Mouse (Mus musculus) hindbrain, embryonic 11.5 days (tissue): ENCODE results near the gene Cfd. TPM values are rescaled to one million over a fixed set of nuclear protein-coding genes. Genes with fewer than 3 reads are reported as not detected.

Source experiments
- ATAC-seq: fragments of 200-750 bp; cut with Nextera tagmentation; 2 replicates; pipeline ENCODE4 v1.8.0; 2017; ENCODE audit warnings: mild to moderate bottlenecking, moderate TSS enrichment, moderate library complexity; ENCODE audit not compliant: low FRiP score
- DNase-seq: peaks from one replicate; pipeline ENCODE4 v3.0.0-alpha.2; 2015; ENCODE audit warnings: low spot score
- H3K27ac ChIP-seq: fragments of 300-500 bp; sonication (generic); 2 replicates; pipeline ENCODE4 v1.5.1; 2014; ENCODE audit warnings: mild to moderate bottlenecking, low read depth, low read length
- H3K27me3 ChIP-seq: fragments of 300-500 bp; sonication (generic); 2 replicates; pipeline ENCODE4 v1.6.1; 2014; ENCODE audit warnings: mild to moderate bottlenecking, low read length, moderate library complexity, mixed read lengths; ENCODE audit not compliant: control insufficient read depth, insufficient read depth
- H3K36me3 ChIP-seq: fragments of 300-500 bp; sonication (generic); 2 replicates; pipeline ENCODE4 v1.6.1; 2014; ENCODE audit warnings: mild to moderate bottlenecking, low read length, moderate library complexity, mixed read lengths; ENCODE audit not compliant: control insufficient read depth, insufficient read depth
- H3K4me1 ChIP-seq: fragments of 300-500 bp; sonication (generic); replicated peaks from 2 replicates; pipeline ENCODE4 v1.6.1; 2014; ENCODE audit warnings: low read length, mixed read lengths; ENCODE audit not compliant: control insufficient read depth, insufficient read depth
- H3K4me2 ChIP-seq: fragments of 300-500 bp; sonication (generic); replicated peaks from 2 replicates; pipeline ENCODE4 v1.6.1; 2014; ENCODE audit warnings: mild to moderate bottlenecking, low read depth, low read length
- H3K4me3 ChIP-seq: fragments of 300-500 bp; sonication (generic); 2 replicates; pipeline ENCODE4 v1.5.1; 2014; ENCODE audit warnings: low read depth, low read length
- H3K9ac ChIP-seq: fragments of 300-500 bp; sonication (generic); 2 replicates; pipeline ENCODE4 v1.6.1; 2014; ENCODE audit warnings: low read depth, low read length
- H3K9me3 ChIP-seq: fragments of 300-500 bp; sonication (generic); 2 replicates; pipeline ENCODE4 v1.6.1; 2016; ENCODE audit warnings: low read length; ENCODE audit not compliant: control insufficient read depth
- WGBS: fragments of 180-500 bp; shearing (Covaris S2); extraction: QIAGEN DNeasy Blood & Tissue Kit; methylation state at CpG from one replicate; pipeline ENCODE4 v1.1.7; 2014; 5-methylcytosine and 5-hydroxymethylcytosine counted together
- polyA plus RNA-seq: library from polyadenylated mRNA; unstranded; fragments of >200 nt; fragmentation: Nextera tagmentation; extraction: Ambion mirVana; gene quantifications from 2 replicates; pipeline ENCODE4 v1.2.1, GENCODE M21; 2014

Cfd gene
- polyA plus RNA-seq, 1 experiment from 2014 or later, result not detected

DNA sequence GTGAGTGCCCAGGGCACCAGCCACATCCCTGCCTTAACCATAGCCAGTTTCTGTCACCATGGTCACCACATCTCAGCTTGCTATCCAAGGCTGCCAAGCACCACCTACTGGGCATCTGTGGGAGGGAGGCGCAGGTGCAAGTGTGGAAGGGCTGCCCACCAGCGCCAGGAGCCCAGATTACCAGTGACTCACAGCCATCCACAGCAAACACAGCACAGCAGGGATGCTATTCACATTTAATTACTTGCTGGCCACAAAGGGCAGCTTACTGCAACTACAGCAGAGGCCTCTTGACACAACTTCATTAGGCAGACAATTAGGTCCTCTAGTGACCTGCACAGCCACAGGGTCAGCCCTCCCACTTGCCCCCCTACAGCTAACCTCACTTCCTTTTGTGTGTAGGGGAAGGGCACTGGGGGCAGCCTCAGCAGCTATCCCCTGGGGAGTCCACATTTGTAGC, 10.3 kb downstream of the Cfd start:
- peak; percentile 54 for DNase-seq
- 15% methylated on average over 2 of the region's 2 CpGs for WGBS

DNA sequence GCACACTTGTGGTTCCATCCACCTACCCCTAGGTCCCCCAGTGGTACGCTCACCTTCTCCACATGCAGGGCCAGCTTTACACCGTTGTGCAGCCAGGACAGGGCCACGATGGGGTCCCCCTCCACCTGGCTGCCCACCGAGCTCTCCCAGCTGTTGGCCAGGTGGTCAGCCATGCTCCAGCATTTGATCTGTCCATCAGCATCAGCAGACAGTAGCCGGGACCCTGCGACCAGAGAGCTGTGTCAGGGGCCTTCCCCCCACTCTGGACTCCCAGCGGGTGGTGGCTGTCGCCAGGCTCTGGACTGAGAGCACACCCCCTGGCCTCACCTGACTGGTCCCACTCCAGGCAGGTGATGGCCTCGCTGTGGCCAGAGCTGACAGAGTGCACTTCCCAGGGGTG, 16.1 kb downstream of the Cfd start:
- Histone ChIP-seq H3K4me1 (no peaks in the 10 kb centered on the region), H3K27me3 (no peaks in the 10 kb centered on the region; the same call in 1 of the 2 replicates), H3K4me3 (no peak overlapping the region), H3K36me3 (peaks cover 3% of the 10 kb centered on the region; the same call in 1 of the 2 replicates), H3K4me2 (no peak overlapping the region), H3K9ac (no peak overlapping the region), H3K9me3 (no peaks in the 10 kb centered on the region), H3K27ac (no peak overlapping the region)
- no peak for DNase-seq
- 90% methylated on average over 9 of the region's 9 CpGs for WGBS
- ATAC-seq, result no peak

More for the DNA sequence above, 10.3 kb downstream of the Cfd start:
- no peaks in the 10 kb centered on the region for H3K9me3 ChIP-seq
- H3K27me3 ChIP-seq, result peaks cover 4% of the 10 kb centered on the region; the same call in 1 of the 2 replicates
- peaks cover 7% of the 10 kb centered on the region for H3K4me1 ChIP-seq
- peaks cover 3% of the 10 kb centered on the region; the same call in 1 of the 2 replicates for H3K36me3 ChIP-seq
- H3K4me3 ChIP-seq, result no peak overlapping the region
- ATAC-seq, result peak; percentile 55
- no peak overlapping the region for H3K4me2 ChIP-seq
- 0 out of 2 replicates have a peak overlapping the region, but pooled peaks have one; percentile 36 for H3K27ac ChIP-seq
- 0 out of 2 replicates have a peak overlapping the region, but pooled peaks have one; percentile 23 for H3K9ac ChIP-seq

DNA sequence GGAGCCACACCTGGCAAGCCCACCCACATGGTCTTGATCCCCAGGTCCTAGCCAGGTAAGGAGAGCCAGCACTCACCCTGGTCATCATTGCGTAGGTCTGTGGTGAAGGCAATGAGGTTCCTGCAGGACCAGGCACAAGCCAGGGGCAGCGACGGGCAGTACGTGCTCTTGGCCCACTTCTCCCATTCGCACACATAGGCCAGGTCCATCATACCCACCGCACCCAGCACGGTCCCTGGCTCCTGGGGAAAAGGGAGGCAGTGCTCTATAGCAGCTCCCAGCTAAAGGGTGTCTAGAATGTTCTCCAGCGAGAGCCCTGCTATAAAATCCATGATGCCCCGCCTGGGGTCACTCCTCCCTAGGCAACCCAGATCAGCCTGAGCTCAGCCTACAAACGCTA, 16.8 kb downstream of the Cfd start:
- H3K27me3 ChIP-seq, result no peaks in the 10 kb centered on the region; the same call in 1 of the 2 replicates
- H3K4me3 ChIP-seq, result no peak overlapping the region
- no peaks in the 10 kb centered on the region for H3K4me1 ChIP-seq
- no peak overlapping the region for H3K4me2 ChIP-seq
- WGBS, result 95% methylated on average over 10 of the region's 10 CpGs
- peaks cover 3% of the 10 kb centered on the region; the same call in 1 of the 2 replicates for H3K36me3 ChIP-seq
- no peak for DNase-seq
- no peaks in the 10 kb centered on the region for H3K9me3 ChIP-seq
- ATAC-seq, result no peak
- no peak overlapping the region for H3K27ac ChIP-seq
- no peak overlapping the region for H3K9ac ChIP-seq

DNA sequence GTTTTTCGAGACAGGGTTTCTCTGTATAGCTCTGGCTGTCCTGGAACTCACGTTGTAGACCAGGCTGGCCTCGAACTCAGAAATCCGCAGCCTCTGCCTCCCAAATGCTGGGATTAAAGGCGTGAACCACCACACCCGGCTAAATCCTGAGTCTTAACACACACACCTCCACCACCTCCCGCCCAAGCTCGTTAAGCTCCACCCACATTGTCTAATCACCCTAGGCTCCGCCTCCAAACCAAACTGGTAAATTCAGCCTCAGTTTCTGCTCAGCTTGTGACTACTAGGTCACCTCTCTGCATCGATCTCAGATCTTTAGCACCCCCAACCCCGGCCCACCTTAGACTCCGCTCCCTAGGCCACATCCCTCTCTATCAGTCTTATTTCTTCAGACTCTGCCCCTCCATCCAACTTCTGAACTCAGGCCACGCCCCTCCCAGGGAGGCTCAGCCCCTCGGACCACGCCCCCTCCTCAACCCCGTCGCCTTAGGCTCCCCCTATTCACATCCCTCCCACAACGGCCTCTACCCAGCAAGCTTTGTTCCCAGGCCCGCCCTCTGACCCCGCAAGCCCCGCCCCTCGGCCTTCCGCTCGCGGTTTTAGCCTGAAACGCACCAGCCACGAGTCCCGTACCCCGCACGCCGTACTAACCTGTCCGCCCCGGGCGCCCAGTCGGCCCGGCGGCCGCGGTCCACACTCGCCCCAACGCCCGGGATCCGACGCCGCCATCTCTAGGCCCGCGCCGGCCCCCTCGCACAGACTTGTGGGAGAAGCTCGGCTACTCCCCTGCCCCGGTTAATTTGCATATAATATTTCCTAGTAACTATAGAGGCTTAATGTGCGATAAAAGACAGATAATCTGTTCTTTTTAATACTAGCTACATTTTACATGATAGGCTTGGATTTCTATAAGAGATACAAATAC, 17.8 kb downstream of the Cfd start, which contains the start of gene Med16:
TSS of gene Med16 (minus strand) at position 757 of the 925 bp plus-strand sequence.
- DNase-seq (peak; percentile 97), ATAC-seq (peak; percentile 95)
- H3K27ac ChIP-seq, result peak within 1 kb of the TSS; percentile 96
- peak within 1 kb of the TSS; percentile 85 for H3K9ac ChIP-seq
- H3K27me3 ChIP-seq, result no peaks in the 10 kb centered on the region
- H3K4me2 ChIP-seq, result peak within 1 kb of the TSS; percentile 42
- H3K4me1 ChIP-seq, result no peaks in the 10 kb centered on the region
- no peaks in the 10 kb centered on the region for H3K36me3 ChIP-seq
- 2% methylated on average over 52 of the region's 52 CpGs for WGBS
- H3K4me3 ChIP-seq, result peak within 1 kb of the TSS; percentile 65
- no peaks in the 10 kb centered on the region for H3K9me3 ChIP-seq

DNA sequence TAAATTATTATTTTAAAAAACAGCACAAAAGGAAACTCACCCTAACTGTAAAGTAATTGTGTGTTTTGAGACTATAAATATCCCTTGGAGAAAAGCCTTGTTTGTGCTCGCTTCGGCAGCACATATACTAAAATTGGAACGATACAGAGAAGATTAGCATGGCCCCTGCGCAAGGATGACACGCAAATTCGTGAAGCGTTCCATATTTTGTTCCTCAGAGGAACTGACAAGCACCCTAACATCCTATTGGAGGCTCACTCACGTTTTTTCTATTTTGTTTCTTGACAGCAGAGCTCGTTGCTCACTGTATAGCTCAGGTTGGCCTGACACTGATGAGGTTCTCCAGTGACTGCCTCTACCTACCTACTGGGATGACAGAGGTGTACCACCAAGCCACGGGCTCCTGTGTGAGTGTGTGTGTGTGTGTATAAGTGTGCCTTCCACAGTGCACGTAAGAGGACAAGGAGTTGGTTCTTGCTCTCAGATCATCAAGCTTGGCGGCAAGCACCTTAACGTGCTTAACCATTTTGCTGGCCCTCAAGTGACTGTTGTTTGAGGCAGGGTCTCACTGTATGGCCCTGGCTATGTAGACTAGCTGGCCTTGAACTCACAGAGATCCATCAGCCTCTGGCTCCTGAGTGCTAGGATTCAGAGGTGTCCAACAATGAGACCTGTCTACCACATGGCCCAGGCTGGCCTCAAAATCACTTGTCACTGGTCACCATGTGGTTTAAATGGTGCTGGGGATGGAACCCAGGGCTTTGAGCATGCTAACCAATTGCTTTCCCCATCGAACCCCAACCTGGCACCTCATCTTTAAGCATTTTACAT, 18.7 kb downstream of the Cfd start:
- Histone ChIP-seq H3K36me3 (no peaks in the 10 kb centered on the region), H3K4me2 (no peak overlapping the region; the same call in 1 of the 2 replicates), H3K4me1 (no peaks in the 10 kb centered on the region), H3K9ac (no peak overlapping the region; the same call in 1 of the 2 replicates), H3K4me3 (no peak overlapping the region), H3K27ac (peak overlapping the region; percentile 96), H3K27me3 (no peaks in the 10 kb centered on the region), H3K9me3 (no peaks in the 10 kb centered on the region)
- DNase-seq (peak; percentile 57), ATAC-seq (peak; percentile 60; the same call in 1 of the 2 replicates)
- WGBS, result 24% methylated on average over 14 of the region's 14 CpGs

DNA sequence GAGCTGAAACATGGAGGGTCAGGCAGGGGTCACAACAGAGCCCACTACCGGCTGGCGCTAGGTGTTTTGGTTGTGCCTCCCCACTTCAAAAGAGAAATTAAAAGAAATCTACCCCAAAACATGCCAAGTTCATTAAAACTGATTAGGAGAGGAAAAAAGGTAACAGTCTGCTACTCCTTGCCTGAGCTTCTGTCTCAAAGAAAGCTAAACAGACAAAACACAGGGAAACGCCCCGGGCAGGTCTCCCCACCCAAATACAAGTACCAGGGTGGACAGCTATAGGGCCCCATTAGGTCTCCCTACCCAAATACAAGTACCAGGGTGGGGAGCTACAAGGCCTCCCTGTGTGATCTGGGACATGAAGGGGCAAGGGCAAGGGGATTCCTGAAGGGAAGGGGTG, 19.9 kb downstream of the Cfd start, which contains the start of gene Gm26602:
TSS of gene Gm26602 (plus strand) at position 301 of the 400 bp plus-strand sequence.
- ATAC-seq (no peak), DNase-seq (no peak)
- Histone ChIP-seq H3K27me3 (no peaks in the 10 kb centered on the region), H3K4me2 (no peak within 1 kb of the TSS), H3K4me1 (0 out of 2 replicates have a peak, but pooled peaks cover 4% of the 10 kb centered on the region), H3K27ac (no peak within 1 kb of the TSS), H3K9ac (no peak within 1 kb of the TSS), H3K36me3 (no peaks in the 10 kb centered on the region), H3K4me3 (no peak within 1 kb of the TSS), H3K9me3 (no peaks in the 10 kb centered on the region)
- WGBS, result 92% methylated on average over 4 of the region's 4 CpGs

DNA sequence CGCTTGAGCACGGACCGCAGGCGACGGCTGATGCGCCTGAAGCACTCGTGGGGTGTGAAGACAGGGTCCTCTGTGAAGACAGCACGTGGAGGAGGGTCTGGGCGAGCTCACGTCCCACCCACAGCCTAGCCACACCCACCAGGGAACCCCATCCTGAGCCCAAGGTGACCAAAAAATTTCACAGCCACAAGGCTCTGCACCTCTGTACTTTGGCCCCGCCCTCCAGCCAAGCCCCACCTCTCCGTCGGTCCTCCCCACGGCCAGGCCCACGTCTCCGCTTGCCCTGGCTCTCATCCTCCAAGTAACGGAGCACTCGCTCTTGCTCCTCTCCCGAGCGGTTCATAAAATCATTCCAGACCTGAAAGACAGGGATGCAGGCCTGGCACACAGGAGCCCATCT, 21.8 kb downstream of the Cfd start:
- H3K4me3 ChIP-seq, result no peak overlapping the region
- H3K27ac ChIP-seq, result no peak overlapping the region
- DNase-seq (no peak), ATAC-seq (no peak)
- H3K4me1 ChIP-seq, result peaks cover 8% of the 10 kb centered on the region
- H3K9me3 ChIP-seq, result no peaks in the 10 kb centered on the region
- H3K27me3 ChIP-seq, result peaks cover under 1% of the 10 kb centered on the region
- 71% methylated on average over 20 of the region's 20 CpGs for WGBS
- H3K9ac ChIP-seq, result no peak overlapping the region
- H3K36me3 ChIP-seq, result no peaks in the 10 kb centered on the region
- no peak overlapping the region for H3K4me2 ChIP-seq
